ENCODE assay signal across 22 mouse cellular contexts in the genomic region with DNA sequence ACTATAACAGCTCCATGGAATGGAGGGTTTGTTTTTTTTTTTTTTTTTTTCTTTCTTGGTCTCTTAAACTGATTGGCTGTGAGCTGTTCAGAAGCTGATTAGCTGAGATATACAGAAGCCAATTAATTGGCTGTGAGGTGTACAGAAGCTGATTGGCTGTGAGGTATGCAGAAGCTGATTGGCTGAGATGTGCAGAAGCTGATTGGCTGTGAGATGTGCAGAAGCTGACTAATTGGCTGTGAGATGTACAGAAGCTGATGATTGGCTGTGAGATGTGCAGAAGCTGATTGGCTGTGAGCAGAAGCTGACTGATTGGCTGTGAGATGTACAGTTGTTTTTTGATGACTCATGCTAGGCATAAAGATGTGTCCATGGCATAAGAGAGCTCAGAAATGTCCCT.
DNase-seq lines count a peak whose midpoint lies in the region; ATAC-seq and TF ChIP-seq lines count a peak whose summit lies in the region.
"Had no signal": no experiment of that assay in that cellular context is flagged by ENCODE, and none has a peak within 500 bp of the region (broad histone marks: within the 10 kb centered on the region; RNA-seq: fewer than 3 reads in every experiment).

No protein-coding gene starts in this region.

- ATAC-seq in lung, embryonic 14.5 days (ENCODE audit: insufficient read depth), result 0 out of 2 replicates have a peak, but pooled peaks have one; percentile 12
- no peak for ATAC-seq in embryonic facial prominence, embryonic 15.5 days (ENCODE audit: insufficient number of reproducible peaks, low FRiP score, low TSS enrichment, low read depth)
- ATAC-seq in forebrain, embryonic 12.5 days (ENCODE audit: low FRiP score), result no peak
- ATAC-seq in hindbrain, embryonic 11.5 days (ENCODE audit: low FRiP score), result no peak
- ATAC-seq: hindbrain, embryonic 16.5 days; intestine, embryonic 15.5 days had no signal

- H3K36me3 ChIP-seq in lung, embryonic 14.5 days (ENCODE audit: insufficient read depth), result no peaks in the 10 kb centered on the region
- no peaks in the 10 kb centered on the region for H3K36me3 ChIP-seq in embryonic facial prominence, embryonic 15.5 days
- no peaks in the 10 kb centered on the region for H3K36me3 ChIP-seq in forebrain, embryonic 12.5 days (replicated peaks)
- H3K36me3 ChIP-seq in hindbrain, embryonic 11.5 days (ENCODE audit: control insufficient read depth, insufficient read depth, low read length), result no peaks in the 10 kb centered on the region
- H3K36me3 ChIP-seq: forebrain, embryonic 10.5 days; hindbrain, embryonic 10.5 days; intestine, embryonic 15.5 days; lung, embryonic 15.5 days; neural tube, embryonic 15.5 days had no signal

- no peak for TF ChIP-seq POLR2A in lung, adult 2 months (IDR thresholded peaks at IDR 0.05; ENCODE audit: borderline replicate concordance, extremely low read depth, low read depth, low read length)

- no peak overlapping the region for H3K9ac ChIP-seq in lung, embryonic 14.5 days
- no peak overlapping the region for H3K9ac ChIP-seq in embryonic facial prominence, embryonic 15.5 days
- H3K9ac ChIP-seq in forebrain, embryonic 12.5 days, result no peak overlapping the region
- H3K9ac ChIP-seq in hindbrain, embryonic 11.5 days (ENCODE audit: low read depth, low read length), result no peak overlapping the region
- H3K9ac ChIP-seq: intestine, embryonic 15.5 days; liver, embryonic 14.5 days; lung, embryonic 15.5 days; neural tube, embryonic 15.5 days had no signal

- H3K9me3 ChIP-seq in lung, embryonic 14.5 days (ENCODE audit: low read depth, low read length), result no peaks in the 10 kb centered on the region
- no peaks in the 10 kb centered on the region for H3K9me3 ChIP-seq in embryonic facial prominence, embryonic 15.5 days (replicated peaks)
- no peaks in the 10 kb centered on the region for H3K9me3 ChIP-seq in forebrain, embryonic 12.5 days
- no peaks in the 10 kb centered on the region for H3K9me3 ChIP-seq in hindbrain, embryonic 11.5 days (ENCODE audit: control insufficient read depth, low read length)
- H3K9me3 ChIP-seq: forebrain, embryonic 10.5 days; hindbrain, embryonic 10.5 days; intestine, embryonic 15.5 days; lung, embryonic 15.5 days; neural tube, embryonic 15.5 days had no signal

- no peak for DNase-seq in lung, embryonic 14.5 days
- DNase-seq in lung, adult 2 months, result no peak
- DNase-seq in 416B (ENCODE audit: low read depth) (peak; percentile 23), ES-CJ7 (ENCODE audit: low read depth, low spot score) (peak; percentile 48)
- DNase-seq in adrenal gland, postnatal 14 days, result no peak
- no peak for DNase-seq in hindbrain, embryonic 11.5 days (ENCODE audit: low spot score)
- DNase-seq: gastrocnemius, postnatal 10 days; layer of hippocampus, postnatal 36 days; liver; lung, postnatal 4 days; midbrain, embryonic 14.5 days; right cerebral cortex, postnatal 4 days; thymus, postnatal 4 days had no signal

- no peaks in the 10 kb centered on the region for H3K4me1 ChIP-seq in lung, embryonic 14.5 days (ENCODE audit: insufficient read depth)
- peaks cover 6% of the 10 kb centered on the region; the same call in 1 of the 2 replicates for H3K4me1 ChIP-seq in lung, adult 2 months (ENCODE audit: control insufficient read depth, insufficient read depth, low read length)
- H3K4me1 ChIP-seq in embryonic facial prominence, embryonic 15.5 days, result peaks cover 17% of the 10 kb centered on the region
- H3K4me1 ChIP-seq in forebrain, embryonic 12.5 days, result peaks cover 8% of the 10 kb centered on the region
- no peaks in the 10 kb centered on the region; the same call in 1 of the 2 replicates for H3K4me1 ChIP-seq in hindbrain, embryonic 11.5 days (replicated peaks; ENCODE audit: control insufficient read depth, insufficient read depth, low read length)
- H3K4me1 ChIP-seq: intestine, embryonic 15.5 days; neural tube, embryonic 15.5 days had no signal

- H3K27ac ChIP-seq in lung, embryonic 14.5 days (ENCODE audit: low read depth), result no peak overlapping the region
- H3K27ac ChIP-seq in embryonic facial prominence, embryonic 15.5 days (replicated peaks), result peak overlapping the region; percentile 48; the same call in 1 of the 2 replicates
- H3K27ac ChIP-seq in forebrain, embryonic 12.5 days, result no peak overlapping the region
- no peak overlapping the region for H3K27ac ChIP-seq in hindbrain, embryonic 11.5 days (ENCODE audit: low read depth, low read length)
- H3K27ac ChIP-seq: forebrain, embryonic 10.5 days; hindbrain, embryonic 10.5 days; intestine, embryonic 15.5 days; liver, embryonic 14.5 days; lung, embryonic 15.5 days; neural tube, embryonic 15.5 days had no signal

- H3K4me2 ChIP-seq in lung, embryonic 14.5 days, result no peak overlapping the region
- H3K4me2 ChIP-seq in embryonic facial prominence, embryonic 15.5 days (replicated peaks), result no peak overlapping the region
- no peak overlapping the region for H3K4me2 ChIP-seq in forebrain, embryonic 12.5 days
- no peak overlapping the region for H3K4me2 ChIP-seq in hindbrain, embryonic 11.5 days (replicated peaks; ENCODE audit: low read depth, low read length)
- H3K4me2 ChIP-seq: intestine, embryonic 15.5 days; lung, embryonic 15.5 days; neural tube, embryonic 15.5 days had no signal

- H3K4me3 ChIP-seq in lung, embryonic 14.5 days (ENCODE audit: low read depth, low read length), result no peak overlapping the region
- no peak overlapping the region for H3K4me3 ChIP-seq in lung, adult 2 months (replicated peaks; ENCODE audit: extremely low read depth, low read depth, low read length)
- H3K4me3 ChIP-seq in embryonic facial prominence, embryonic 15.5 days (replicated peaks), result no peak overlapping the region
- no peak overlapping the region for H3K4me3 ChIP-seq in forebrain, embryonic 12.5 days (replicated peaks)
- no peak overlapping the region for H3K4me3 ChIP-seq in hindbrain, embryonic 11.5 days (ENCODE audit: low read depth, low read length)
- H3K4me3 ChIP-seq: forebrain, embryonic 10.5 days; hindbrain, embryonic 10.5 days; intestine, embryonic 15.5 days; lung, embryonic 15.5 days; neural tube, embryonic 15.5 days had no signal

- H3K27me3 ChIP-seq in lung, embryonic 14.5 days (ENCODE audit: insufficient read depth, low read length), result no peaks in the 10 kb centered on the region
- no peaks in the 10 kb centered on the region for H3K27me3 ChIP-seq in embryonic facial prominence, embryonic 15.5 days
- 0 out of 2 replicates have a peak, but pooled peaks cover 2% of the 10 kb centered on the region for H3K27me3 ChIP-seq in forebrain, embryonic 12.5 days
- H3K27me3 ChIP-seq in hindbrain, embryonic 11.5 days (ENCODE audit: control insufficient read depth, insufficient read depth, low read length), result no peaks in the 10 kb centered on the region
- H3K27me3 ChIP-seq: intestine, embryonic 15.5 days; lung, embryonic 15.5 days; neural tube, embryonic 15.5 days had no signal

- no peak for TF ChIP-seq CTCF in lung, embryonic 14.5 days (IDR thresholded peaks at IDR 0.05; ENCODE audit: low read depth)
- no peak for TF ChIP-seq CTCF in lung, adult 2 months (IDR thresholded peaks at IDR 0.05; ENCODE audit: insufficient read depth, low read length)

Comparison
In these comparisons a context has a peak if more than half of its experiments do, and no peak if none do; other contexts are left out.
1. DNase-seq: peak in 416B (single experiment) and ES-CJ7 (single experiment); none in lung, embryonic 14.5 days (single experiment), lung, adult 2 months (single experiment), adrenal gland, postnatal 14 days (single experiment) and hindbrain, embryonic 11.5 days (single experiment).